Mouse (Mus musculus) brain, embryonic 14.5 days (tissue): ENCODE measurements around the gene Olfr281. TPM values are rescaled to one million over a fixed set of nuclear protein-coding genes. Genes with fewer than 3 reads are reported as not detected.

ENCODE experiments used
- DNase-seq: peaks from one replicate; pipeline ENCODE4 v3.0.0-alpha.2; 2011; ENCODE audit warnings: low read depth
- CTCF ChIP-seq: fragments of 200-500 bp; IDR thresholded peaks from 2 replicates; pipeline ENCODE4 v1.5.1; 2012; ENCODE audit warnings: inconsistent platforms, mild to moderate bottlenecking, moderate library complexity, borderline replicate concordance; ENCODE audit not compliant: insufficient read depth, insufficient read length; ENCODE audit errors: extremely low read depth
- POLR2A ChIP-seq: fragments of 200-500 bp; IDR thresholded peaks from 2 replicates; pipeline ENCODE4 v1.6.1; 2012; ENCODE audit warnings: mild to moderate bottlenecking, inconsistent platforms, borderline replicate concordance; ENCODE audit not compliant: poor library complexity, insufficient read depth, insufficient read length, severe bottlenecking; ENCODE audit errors: extremely low read depth
- polyA plus RNA-seq: library from polyadenylated mRNA; depleted of rRNA; stranded (reverse); fragments of >200 nt; gene quantifications from 2 replicates; pipeline ENCODE4 v1.2.3, GENCODE M21; 2012

The Olfr281 gene
- polyA plus RNA-seq, 1 experiment = not detected

GRCm38 (mm10) chr15:98448521-98448920 is 3.9 kb upstream of the Olfr281 start:
- TF ChIP-seq CTCF = no peak
- TF ChIP-seq POLR2A = no peak
- DNase-seq = peak; percentile 60

- no peak for DNase-seq
- TF ChIP-seq CTCF (no peak), POLR2A (no peak)
These were observed 17.2 kb downstream of the Olfr281 start, which contains the start of gene OR5BS1P for GRCm38 (mm10) chr15:98469596-98469995. TSS of gene OR5BS1P (plus strand) at chr15:98469896.

GRCm38 (mm10) chr15:98471539-98471938 is 19.2 kb downstream of the Olfr281 start:
- no peak for DNase-seq
- TF ChIP-seq CTCF (no peak), POLR2A (no peak)

GRCm38 (mm10) chr15:98474958-98475357 is 22.6 kb downstream of the Olfr281 start:
- no peak for DNase-seq
- no peak for TF ChIP-seq POLR2A
- no peak for TF ChIP-seq CTCF

- TF ChIP-seq POLR2A (no peak), CTCF (peak; percentile 49; the same call in 1 of the 2 replicates)
- no peak for DNase-seq
These were observed 23.0 kb downstream of the Olfr281 start for GRCm38 (mm10) chr15:98475382-98475781.

- no peak for DNase-seq
- no peak for TF ChIP-seq POLR2A
- TF ChIP-seq CTCF = no peak
These were observed 23.9 kb downstream of the Olfr281 start for GRCm38 (mm10) chr15:98476281-98476680.

- TF ChIP-seq CTCF = no peak
- no peak for TF ChIP-seq POLR2A
- no peak for DNase-seq
These were observed 27.2 kb downstream of the Olfr281 start for GRCm38 (mm10) chr15:98479568-98480102.

- no peak for DNase-seq
- TF ChIP-seq CTCF = no peak
- no peak for TF ChIP-seq POLR2A
These were observed 30.3 kb downstream of the Olfr281 start, which contains the start of gene Lalba for GRCm38 (mm10) chr15:98482701-98483100. TSS of gene Lalba (minus strand) at chr15:98482721.

- DNase-seq = no peak
- TF ChIP-seq CTCF (no peak), POLR2A (no peak)
These were observed 31.8 kb downstream of the Olfr281 start for GRCm38 (mm10) chr15:98483907-98484886.

- DNase-seq = no peak
- no peak for TF ChIP-seq CTCF
These were observed 34.1 kb downstream of the Olfr281 start for GRCm38 (mm10) chr15:98486433-98487021.

- no peak for TF ChIP-seq POLR2A
- TF ChIP-seq CTCF = no peak
- DNase-seq = no peak
These were observed 38.9 kb downstream of the Olfr281 start for GRCm38 (mm10) chr15:98491332-98491731.
